Mouse (Mus musculus): ENCODE results near the gene Ncam1. TPM values are rescaled to one million over a fixed set of nuclear protein-coding genes. Genes with fewer than 3 reads are reported as not detected.

Ncam1 gene
- polyA plus RNA-seq, 1 experiment: 0.64 TPM

DNA sequence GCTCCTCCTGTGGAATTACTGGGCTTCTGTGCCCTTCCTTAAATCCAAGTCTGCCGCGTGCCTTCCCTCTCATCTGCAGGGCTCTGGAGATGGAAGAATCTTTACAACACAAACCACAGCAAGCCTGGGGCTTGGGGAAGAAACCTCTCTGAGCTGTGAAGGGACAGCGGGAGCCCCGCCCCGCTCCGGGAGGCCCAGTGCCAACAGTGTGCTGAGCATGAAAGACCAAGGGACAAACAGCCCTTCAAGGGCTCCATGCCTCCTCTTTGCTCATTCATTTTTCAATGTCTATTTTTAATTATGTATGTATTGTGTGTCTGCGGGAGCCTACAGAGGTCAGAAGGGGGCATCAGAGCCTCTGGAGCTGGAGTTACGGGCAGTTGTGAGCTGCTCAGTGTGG lies 271.4 kb downstream of the Ncam1 start:
- no peak for DNase-seq (ENCODE audit: low read depth in 1 of 2, low spot score in 2 of 2)
- Histone ChIP-seq H3K4me1 (ENCODE audit: control insufficient read depth, insufficient read depth, insufficient read length) (no peaks in the 10 kb centered on the region), H3K36me3 (ENCODE audit: control insufficient read depth, insufficient read depth, low read length) (no peaks in the 10 kb centered on the region), H3K4me3 (ENCODE audit: extremely low read depth, insufficient read depth, insufficient read length) (no peak overlapping the region), H3K27ac (ENCODE audit: insufficient read depth, low read length) (no peak overlapping the region), H3K27me3 (ENCODE audit: control insufficient read depth, insufficient read depth, low read length) (no peaks in the 10 kb centered on the region)
- no peak for TF ChIP-seq POLR2A (IDR thresholded peaks at IDR 0.05; ENCODE audit: low read depth, low read length)
- no peak for TF ChIP-seq CTCF (IDR thresholded peaks at IDR 0.05; ENCODE audit: extremely low read depth, insufficient read depth, insufficient read length, insufficient replicate concordance)
- WGBS: 81% methylated on average over 8 of the region's 8 CpGs

DNA sequence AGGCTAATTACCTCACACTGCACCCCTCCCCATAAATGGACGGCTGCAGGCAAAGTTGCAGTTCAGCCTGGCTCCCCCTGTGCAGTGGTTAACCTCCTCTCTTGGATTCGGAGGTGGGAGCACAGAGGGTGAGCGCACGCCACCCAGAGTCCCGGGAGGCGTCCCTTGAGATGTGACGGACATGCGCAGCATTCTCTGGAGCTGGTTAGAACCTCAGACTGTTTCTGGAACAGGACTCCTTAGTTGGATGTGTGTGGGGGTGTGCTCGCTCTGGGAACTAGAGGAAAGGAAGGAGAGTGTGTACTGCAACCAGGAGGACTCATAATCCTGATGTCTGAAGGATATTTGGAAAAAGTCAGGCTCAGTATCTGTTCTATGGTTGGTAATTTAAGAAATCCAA lies 274.0 kb downstream of the Ncam1 start:
- H3K4me1 ChIP-seq (ENCODE audit: control insufficient read depth, insufficient read depth, insufficient read length): no peaks in the 10 kb centered on the region
- H3K36me3 ChIP-seq (ENCODE audit: control insufficient read depth, insufficient read depth, low read length): no peaks in the 10 kb centered on the region
- no peak overlapping the region for H3K4me3 ChIP-seq (ENCODE audit: extremely low read depth, insufficient read depth, insufficient read length)
- DNase-seq (ENCODE audit: low read depth in 1 of 2, low spot score in 2 of 2): no peak
- no peak overlapping the region for H3K27ac ChIP-seq (ENCODE audit: insufficient read depth, low read length)
- TF ChIP-seq POLR2A (IDR thresholded peaks at IDR 0.05; ENCODE audit: low read depth, low read length): no peak
- no peak for TF ChIP-seq CTCF (IDR thresholded peaks at IDR 0.05; ENCODE audit: extremely low read depth, insufficient read depth, insufficient read length, insufficient replicate concordance)
- no peaks in the 10 kb centered on the region for H3K27me3 ChIP-seq (ENCODE audit: control insufficient read depth, insufficient read depth, low read length)
- 82% methylated on average over 9 of the region's 9 CpGs for WGBS

DNA sequence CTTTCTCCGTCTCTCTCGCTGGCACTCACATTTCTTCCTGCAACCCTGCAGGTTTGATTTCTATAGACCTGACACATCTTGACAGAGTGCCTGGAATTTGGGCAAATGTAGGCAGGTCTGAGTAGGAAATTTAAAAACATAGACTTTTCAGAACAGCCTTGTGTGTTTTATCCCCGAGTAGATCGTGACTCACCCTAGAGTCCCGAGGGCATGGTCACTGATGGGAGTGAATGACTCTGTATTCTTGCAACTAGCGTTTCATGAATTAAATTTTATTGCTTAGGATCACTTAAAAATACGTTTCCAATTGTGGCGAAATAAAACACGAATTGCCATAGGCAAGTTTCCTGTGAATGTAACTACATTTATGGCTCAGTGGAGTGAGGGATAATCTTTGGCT lies 274.8 kb downstream of the Ncam1 start:
- 84% methylated on average over 9 of the region's 9 CpGs for WGBS
- no peak overlapping the region for H3K4me3 ChIP-seq (ENCODE audit: extremely low read depth, insufficient read depth, insufficient read length)
- no peaks in the 10 kb centered on the region for H3K36me3 ChIP-seq (ENCODE audit: control insufficient read depth, insufficient read depth, low read length)
- TF ChIP-seq CTCF (IDR thresholded peaks at IDR 0.05; ENCODE audit: extremely low read depth, insufficient read depth, insufficient read length, insufficient replicate concordance) (no peak), POLR2A (IDR thresholded peaks at IDR 0.05; ENCODE audit: low read depth, low read length) (no peak)
- H3K27me3 ChIP-seq (ENCODE audit: control insufficient read depth, insufficient read depth, low read length): no peaks in the 10 kb centered on the region
- no peaks in the 10 kb centered on the region for H3K4me1 ChIP-seq (ENCODE audit: control insufficient read depth, insufficient read depth, insufficient read length)
- H3K27ac ChIP-seq (ENCODE audit: insufficient read depth, low read length): no peak overlapping the region
- DNase-seq (ENCODE audit: low read depth in 1 of 2, low spot score in 2 of 2): no peak

DNA sequence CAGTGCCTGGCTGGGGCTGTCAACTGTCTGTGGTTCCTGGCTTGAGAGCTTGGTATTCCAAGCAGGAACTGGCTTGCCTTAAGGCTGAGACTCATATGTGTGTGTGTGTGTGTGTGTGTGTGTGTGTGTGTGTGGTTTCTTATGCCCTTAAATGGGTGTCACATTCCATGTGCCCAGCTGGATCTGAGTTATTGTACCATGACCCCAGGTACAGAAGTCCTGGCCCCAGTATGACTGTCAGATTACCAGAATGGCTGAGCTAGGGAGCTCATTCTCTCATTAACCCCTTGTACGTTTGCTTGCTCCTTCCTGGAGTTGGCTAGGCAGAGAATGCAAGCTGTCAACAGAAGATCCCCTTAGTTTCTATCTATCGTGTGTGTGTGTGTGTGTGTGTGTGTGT lies 284.4 kb downstream of the Ncam1 start:
- no peak for TF ChIP-seq POLR2A (IDR thresholded peaks at IDR 0.05; ENCODE audit: low read depth, low read length)
- TF ChIP-seq CTCF (IDR thresholded peaks at IDR 0.05; ENCODE audit: extremely low read depth, insufficient read depth, insufficient read length, insufficient replicate concordance): no peak
- Histone ChIP-seq H3K4me3 (ENCODE audit: extremely low read depth, insufficient read depth, insufficient read length) (no peak overlapping the region), H3K27me3 (ENCODE audit: control insufficient read depth, insufficient read depth, low read length) (no peaks in the 10 kb centered on the region), H3K36me3 (ENCODE audit: control insufficient read depth, insufficient read depth, low read length) (no peaks in the 10 kb centered on the region), H3K27ac (ENCODE audit: insufficient read depth, low read length) (no peak overlapping the region), H3K4me1 (ENCODE audit: control insufficient read depth, insufficient read depth, insufficient read length) (no peaks in the 10 kb centered on the region)
- DNase-seq (ENCODE audit: low read depth in 1 of 2, low spot score in 2 of 2): no peak
- 72% methylated on average over 2 of the region's 2 CpGs for WGBS

DNA sequence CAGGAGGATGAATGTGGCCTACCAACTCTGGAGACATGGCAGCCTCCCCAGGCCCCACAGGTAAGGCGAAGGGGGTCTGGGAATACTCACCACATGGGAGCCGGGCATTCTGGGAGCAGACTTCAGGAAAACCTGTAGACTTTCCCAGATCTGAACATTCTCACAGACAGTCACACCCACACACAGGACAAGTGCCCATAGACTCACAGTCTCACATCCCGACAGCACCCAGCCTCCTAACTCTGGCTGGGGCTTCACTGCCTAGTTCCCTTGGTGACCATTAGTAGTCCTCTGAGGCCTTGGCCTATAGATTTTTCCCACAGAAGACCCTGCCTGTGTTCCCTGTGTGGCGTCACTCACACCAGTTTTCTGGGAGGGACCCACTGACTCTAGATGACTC lies 288.1 kb downstream of the Ncam1 start:
- Histone ChIP-seq H3K4me3 (ENCODE audit: extremely low read depth, insufficient read depth, insufficient read length) (no peak overlapping the region), H3K27me3 (ENCODE audit: control insufficient read depth, insufficient read depth, low read length) (no peaks in the 10 kb centered on the region), H3K36me3 (ENCODE audit: control insufficient read depth, insufficient read depth, low read length) (no peaks in the 10 kb centered on the region), H3K4me1 (ENCODE audit: control insufficient read depth, insufficient read depth, insufficient read length) (no peaks in the 10 kb centered on the region), H3K27ac (ENCODE audit: insufficient read depth, low read length) (no peak overlapping the region)
- no peak for DNase-seq (ENCODE audit: low read depth in 1 of 2, low spot score in 2 of 2)
- 93% methylated on average over 4 of the region's 4 CpGs for WGBS
- no peak for TF ChIP-seq CTCF (IDR thresholded peaks at IDR 0.05; ENCODE audit: extremely low read depth, insufficient read depth, insufficient read length, insufficient replicate concordance)
- no peak for TF ChIP-seq POLR2A (IDR thresholded peaks at IDR 0.05; ENCODE audit: low read depth, low read length)

DNA sequence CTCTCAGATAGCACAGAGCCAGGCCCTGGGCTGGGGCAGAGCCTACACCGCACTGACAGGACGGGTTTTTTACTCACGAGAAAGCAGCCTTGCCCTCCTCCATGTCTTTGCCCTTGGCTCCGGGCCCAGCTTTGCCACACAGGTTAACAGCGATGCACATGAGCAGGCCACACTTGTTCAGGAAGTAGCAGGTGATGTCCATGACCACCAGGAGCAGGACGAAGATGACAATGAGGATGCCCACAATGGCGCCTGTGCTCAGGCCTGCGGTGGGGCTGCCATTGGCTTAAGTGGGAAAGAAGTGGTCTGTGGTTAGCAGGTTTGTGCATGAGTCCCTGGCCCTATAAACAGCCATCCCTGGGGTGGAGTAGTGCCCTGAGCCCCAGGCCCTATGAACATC lies 289.1 kb downstream of the Ncam1 start:
- Histone ChIP-seq H3K36me3 (ENCODE audit: control insufficient read depth, insufficient read depth, low read length) (no peaks in the 10 kb centered on the region), H3K27ac (ENCODE audit: insufficient read depth, low read length) (no peak overlapping the region), H3K4me1 (ENCODE audit: control insufficient read depth, insufficient read depth, insufficient read length) (no peaks in the 10 kb centered on the region), H3K4me3 (ENCODE audit: extremely low read depth, insufficient read depth, insufficient read length) (no peak overlapping the region), H3K27me3 (ENCODE audit: control insufficient read depth, insufficient read depth, low read length) (no peaks in the 10 kb centered on the region)
- TF ChIP-seq CTCF (IDR thresholded peaks at IDR 0.05; ENCODE audit: extremely low read depth, insufficient read depth, insufficient read length, insufficient replicate concordance) (no peak), POLR2A (IDR thresholded peaks at IDR 0.05; ENCODE audit: low read depth, low read length) (no peak)
- no peak for DNase-seq (ENCODE audit: low read depth in 1 of 2, low spot score in 2 of 2)
- 89% methylated on average over 8 of the region's 8 CpGs for WGBS

DNA sequence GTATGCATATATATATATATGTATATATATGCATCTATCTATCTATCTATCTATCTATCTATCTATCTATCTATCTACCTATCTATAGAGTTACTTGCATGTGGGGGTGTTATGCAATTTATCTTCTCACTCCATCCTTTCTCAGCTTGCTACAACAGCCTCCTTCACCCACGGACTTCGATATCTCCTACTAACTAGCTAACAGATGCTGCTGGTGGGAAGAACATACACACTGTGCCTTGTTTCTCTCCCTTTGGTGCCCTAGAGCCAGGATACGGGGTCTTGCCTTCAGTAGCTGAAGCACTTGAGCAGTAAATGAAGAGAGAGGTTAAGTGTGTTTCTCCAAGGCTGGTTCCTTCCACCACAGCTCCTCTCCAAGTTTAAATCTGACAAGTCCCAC lies 289.6 kb downstream of the Ncam1 start:
- TF ChIP-seq POLR2A (IDR thresholded peaks at IDR 0.05; ENCODE audit: low read depth, low read length) (no peak), CTCF (IDR thresholded peaks at IDR 0.05; ENCODE audit: extremely low read depth, insufficient read depth, insufficient read length, insufficient replicate concordance) (no peak)
- no peaks in the 10 kb centered on the region for H3K4me1 ChIP-seq (ENCODE audit: control insufficient read depth, insufficient read depth, insufficient read length)
- WGBS: 89% methylated on average over 3 of the region's 3 CpGs
- no peak overlapping the region for H3K4me3 ChIP-seq (ENCODE audit: extremely low read depth, insufficient read depth, insufficient read length)
- H3K27ac ChIP-seq (ENCODE audit: insufficient read depth, low read length): no peak overlapping the region
- H3K27me3 ChIP-seq (ENCODE audit: control insufficient read depth, insufficient read depth, low read length): no peaks in the 10 kb centered on the region
- no peaks in the 10 kb centered on the region for H3K36me3 ChIP-seq (ENCODE audit: control insufficient read depth, insufficient read depth, low read length)
- DNase-seq (ENCODE audit: low read depth in 1 of 2, low spot score in 2 of 2): no peak

Measured in spleen, adult 2 months (tissue).